Mouse (Mus musculus): Measurements from ENCODE around the gene Ypel1. TPM values are rescaled to one million over a fixed set of nuclear protein-coding genes. Genes with fewer than 3 reads are reported as not detected.

Gene Ypel1
- total RNA-seq, 2 experiments from 2014 or later, result 1.0 to 1.6 TPM

DNA sequence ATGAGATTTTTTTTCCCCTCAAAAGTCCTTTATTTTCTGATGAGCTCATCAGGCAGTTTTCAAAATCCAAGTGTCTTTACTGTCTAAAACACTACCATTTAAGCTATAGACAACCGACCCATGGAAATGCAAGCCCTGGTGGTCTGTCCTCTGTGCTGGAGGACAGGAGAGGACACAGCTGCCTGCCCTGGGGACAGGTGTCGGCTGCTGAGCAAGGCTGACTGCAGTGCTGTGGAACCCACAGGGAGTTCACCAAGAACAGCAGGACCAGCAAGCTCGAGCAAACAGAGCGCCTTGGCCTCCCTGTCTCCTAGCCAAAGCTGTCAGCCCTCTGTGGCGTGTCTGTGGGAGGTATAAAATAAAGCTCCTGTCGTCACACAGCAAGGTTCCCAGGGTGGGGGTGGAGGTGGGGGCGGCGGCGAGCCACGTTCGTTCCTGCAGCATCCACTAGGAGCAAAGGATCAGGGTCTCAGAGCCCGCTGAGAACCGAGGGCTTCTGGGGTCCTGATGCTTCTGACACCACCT, 17.2 kb downstream of the Ypel1 start:
- DNase-seq, result no peak

GRCm38 (mm10) chr16:17088346-17088745, 18.9 kb downstream of the Ypel1 start:
- DNase-seq, result no peak

DNA sequence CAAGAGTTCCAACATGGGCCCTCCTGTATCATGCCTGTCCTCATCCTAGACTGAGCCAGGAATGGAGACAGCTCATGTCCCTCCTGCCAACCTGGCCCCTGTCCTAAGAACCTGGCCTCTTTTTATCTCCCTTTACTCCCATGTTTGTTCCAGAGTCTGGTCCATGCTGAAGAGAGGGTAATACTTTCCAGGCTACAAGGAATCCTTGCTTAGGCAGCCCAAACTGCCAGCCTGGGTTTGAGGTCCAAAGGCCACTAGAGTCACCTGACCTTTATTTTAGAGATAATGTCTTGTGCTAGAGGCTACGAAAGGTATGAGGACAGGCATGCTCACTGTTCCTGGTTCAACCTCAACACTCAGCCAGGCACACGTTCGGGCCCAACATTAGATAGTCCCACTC, 27.4 kb downstream of the Ypel1 start:
- DNase-seq, result no peak

GRCm38 (mm10) chr16:17102630-17103220, 33.2 kb downstream of the Ypel1 start:
- DNase-seq, result no peak

DNA sequence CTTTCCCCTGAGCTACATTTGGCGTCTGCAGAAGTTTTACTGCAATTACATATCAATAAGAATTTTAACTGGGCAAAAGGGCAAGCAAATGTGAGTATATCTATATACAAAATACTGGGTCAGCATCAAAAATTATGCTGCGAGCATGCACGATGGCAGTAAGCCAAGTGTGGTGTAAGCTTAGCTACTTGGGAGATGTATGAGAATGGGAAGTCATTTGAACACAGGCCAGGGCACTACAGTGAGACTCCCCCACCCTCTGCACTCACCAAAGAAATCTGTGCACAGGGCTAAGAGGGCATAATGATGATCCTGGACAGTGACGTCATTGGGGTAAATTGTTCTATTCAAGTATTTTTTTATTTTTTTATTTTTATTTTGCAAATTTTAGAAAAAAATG, 35.1 kb downstream of the Ypel1 start:
- no peak for DNase-seq

- peak; percentile 84 to 85 for DNase-seq
Measured at GRCm38 (mm10) chr16:17110771-17111743, 41.6 kb downstream of the Ypel1 start, which contains the start of gene Ppil2. Gene Ppil2, minus strand, starts transcription at chr16:17111257.

DNA sequence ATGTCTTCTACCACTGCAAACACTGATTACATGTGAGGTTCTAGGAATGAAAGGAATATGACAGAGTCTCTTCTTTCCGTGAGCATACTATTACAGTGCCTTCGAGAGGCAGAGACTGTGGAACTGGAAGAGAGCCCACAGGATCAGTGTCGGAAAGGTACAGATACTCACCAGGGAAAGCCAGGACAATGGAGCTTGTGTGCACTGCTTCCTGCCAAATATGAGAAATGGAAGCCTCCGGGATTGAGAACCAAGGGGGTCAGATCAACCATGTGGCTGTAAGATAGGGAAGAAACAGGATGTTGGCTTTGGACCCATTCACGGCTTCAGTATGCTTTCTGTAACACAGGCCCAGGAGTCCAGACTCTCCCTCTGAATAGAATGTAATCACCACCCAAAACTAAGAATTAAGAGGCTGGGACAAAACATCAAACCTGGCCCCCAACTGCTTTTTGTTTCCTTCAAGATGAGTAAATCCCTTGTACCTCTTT, 47.9 kb downstream of the Ypel1 start:
- no peak for DNase-seq

GRCm38 (mm10) chr16:17121569-17121968, 52.1 kb downstream of the Ypel1 start:
- no peak for DNase-seq

DNA sequence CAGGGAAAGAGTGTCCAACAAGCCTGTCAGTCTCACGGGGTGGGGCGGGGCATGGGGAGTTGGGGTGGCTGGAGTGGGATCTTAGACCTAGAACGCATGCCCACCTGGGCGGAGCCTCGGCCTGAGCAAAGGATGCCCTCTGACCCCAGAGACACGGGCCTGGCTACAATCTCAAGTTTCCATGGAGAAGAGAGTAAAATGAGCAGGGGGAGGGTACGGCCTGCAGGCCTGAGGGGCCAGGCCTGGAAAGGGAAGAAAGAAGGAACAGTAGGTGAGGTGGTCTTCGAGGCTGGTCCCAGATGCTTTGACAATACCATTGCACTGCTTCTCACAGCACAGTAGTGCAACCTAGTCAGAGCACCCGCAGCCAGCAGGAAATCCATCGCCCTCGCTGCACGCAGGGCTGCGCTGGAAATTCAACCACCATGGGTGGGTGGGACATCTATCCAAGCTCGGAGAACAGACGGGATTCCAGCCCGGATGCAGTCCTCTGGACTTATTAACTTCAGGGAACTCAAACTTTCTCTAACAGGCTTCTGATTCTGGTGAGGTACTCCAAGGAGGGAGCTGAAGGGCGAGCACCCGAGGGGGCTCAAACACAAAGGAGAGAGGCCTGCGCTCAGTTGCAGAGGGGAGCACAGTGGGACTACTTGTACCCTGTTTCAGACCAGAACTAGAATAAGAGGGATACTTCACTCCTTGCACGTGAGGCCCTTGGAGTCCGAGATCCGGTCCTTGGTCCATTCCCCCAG, 54.8 kb downstream of the Ypel1 start:
- DNase-seq, result no peak

DNA sequence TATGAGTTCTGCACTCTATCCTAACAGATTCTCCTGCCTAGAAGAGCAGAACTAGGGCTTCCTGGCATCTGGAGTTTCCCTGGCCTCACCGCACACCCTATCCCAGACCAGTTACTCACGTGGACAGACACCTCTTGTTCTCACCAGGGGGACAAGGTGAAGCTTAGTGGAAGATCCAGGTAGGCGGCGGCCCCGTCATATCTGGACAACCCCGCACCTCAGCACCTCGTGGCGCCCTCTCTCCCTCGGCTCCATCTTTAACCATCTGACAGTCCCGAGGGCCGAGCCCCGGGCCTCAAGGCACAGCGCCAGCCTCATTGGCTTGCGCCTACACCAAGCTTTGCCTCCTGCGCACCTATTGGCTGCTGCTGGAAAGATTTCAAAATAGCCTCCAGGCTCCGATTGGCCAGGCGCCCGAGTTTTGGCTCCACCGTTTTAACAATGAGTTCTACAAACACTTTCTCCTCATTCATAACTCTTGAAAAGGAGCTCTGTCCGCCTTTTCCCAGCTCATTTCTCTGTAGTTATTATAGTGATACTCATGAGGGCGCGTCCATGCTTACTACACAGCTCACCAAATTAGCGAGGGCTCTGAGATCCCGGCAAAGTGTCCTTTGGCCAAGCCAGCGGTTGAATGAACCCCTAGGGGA, 55.5 kb downstream of the Ypel1 start, which contains the start of gene 2610318N02Rik:
Gene 2610318N02Rik, minus strand, starts transcription at position 297 of the 650 bp plus-strand sequence.
- peak; percentile 54 to 56 for DNase-seq

GRCm38 (mm10) chr16:17127292-17127691, 57.8 kb downstream of the Ypel1 start:
- DNase-seq, result peak; percentile 41 to 55

DNA sequence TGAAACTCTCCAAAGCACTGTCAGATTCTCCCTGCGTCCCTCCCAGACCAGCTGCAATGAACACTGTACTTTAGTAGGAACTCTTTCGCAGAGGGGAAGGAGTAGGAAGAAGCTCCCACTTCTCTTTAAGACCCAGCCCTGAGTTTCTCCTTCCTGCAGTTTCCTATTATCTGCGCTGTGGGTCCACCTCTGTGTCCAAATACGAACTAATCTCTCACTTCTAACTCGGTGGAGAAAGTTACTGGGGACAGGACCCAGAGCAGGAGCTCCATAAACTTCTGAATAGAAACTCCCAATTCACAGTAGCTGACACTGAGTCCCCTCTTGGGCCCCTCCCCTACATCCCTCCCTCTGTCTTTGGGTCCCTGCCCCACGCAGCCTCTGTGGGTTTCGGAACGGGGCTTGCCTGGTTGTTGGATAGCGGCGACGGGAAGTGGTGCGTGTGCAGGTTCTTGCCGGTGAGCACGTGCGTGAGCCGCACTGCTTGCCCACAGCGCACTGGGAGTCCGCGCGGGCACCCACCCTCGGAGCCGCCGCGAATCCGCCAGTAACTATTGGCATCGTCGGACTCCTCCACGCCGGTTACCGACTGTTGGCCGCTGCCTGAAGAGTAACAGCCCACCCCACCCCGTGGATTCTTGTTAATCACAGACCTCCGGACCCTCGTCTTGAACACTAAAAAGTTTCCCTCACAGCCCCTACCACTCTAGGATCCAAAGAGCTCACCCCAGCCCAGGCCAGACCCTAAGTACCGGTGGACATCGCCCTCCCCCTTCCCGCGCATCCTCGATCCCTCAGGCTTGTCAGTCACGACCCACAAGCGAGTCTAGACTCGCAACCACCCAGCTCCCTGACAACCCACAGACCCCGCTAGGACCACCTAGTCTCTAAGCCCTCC, 61.9 kb downstream of the Ypel1 start:
- DNase-seq, result no peak

- DNase-seq, result peak; percentile 97 to 98
Measured at GRCm38 (mm10) chr16:17132089-17132905, 62.8 kb downstream of the Ypel1 start, which contains the start of gene Sdf2l1. Gene Sdf2l1, minus strand, starts transcription at chr16:17132383.

GRCm38 (mm10) chr16:17132906-17133200, 63.4 kb downstream of the Ypel1 start:
- DNase-seq, result no peak

Small RNA genes lying within 50 kb of the gene (microRNA-seq; reads per million reads assigned to microRNA genes)
- gene Mir130b (114 to 118 reads per million in 2 experiments), gene Mir301b (0.54 to 0.76 reads per million in 2 experiments)

Other genes starting within 250 kb of the Ypel1 start
- gene Spag6l, start 240.2 kb upstream of the Ypel1 start, total RNA-seq (2021), result under 1 TPM in 1 of 2 experiments, not detected in 1; 0.54 TPM
- not detected for gene Igll1, start 205.7 kb upstream of the Ypel1 start, total RNA-seq (2021)
- gene Top3b, start 199.0 kb upstream of the Ypel1 start, total RNA-seq (2021), result 10 to 100 TPM; 23.1 to 28.6 TPM
- under 1 TPM in 1 of 2 experiments, not detected in 1; 0.39 TPM for gene Vpreb1, start 198.9 kb upstream of the Ypel1 start, total RNA-seq (2021)
- 10 to 100 TPM; 26.3 to 28.6 TPM for gene Ppm1f, start 173.2 kb upstream of the Ypel1 start, total RNA-seq (2021)
- 100 to 1,000 TPM in 1 of 2 experiments, 10 to 100 TPM in 1; 94.8 to 112 TPM for gene Mapk1, start 86.3 kb upstream of the Ypel1 start, total RNA-seq (2021)
- gene Ppil2, start 41.6 kb downstream of the Ypel1 start, total RNA-seq (2021), result 10 to 100 TPM; 32.4 to 39.4 TPM
- gene 2610318N02Rik, start 55.5 kb downstream of the Ypel1 start, total RNA-seq (2021), result not detected
- gene Sdf2l1, start 62.7 kb downstream of the Ypel1 start, total RNA-seq (2021), result 10 to 100 TPM; 13.8 to 22.2 TPM
- 1 to 10 TPM; 2.3 to 3.1 TPM for gene Ydjc, start 74.9 kb downstream of the Ypel1 start, total RNA-seq (2021)
- gene Ccdc116, start 77.5 kb downstream of the Ypel1 start, total RNA-seq (2021), result under 1 TPM in 1 of 2 experiments, not detected in 1; 0.08 TPM
- 100 to 1,000 TPM; 116 to 120 TPM for gene Ube2l3, start 133.0 kb downstream of the Ypel1 start, total RNA-seq (2021)
- under 1 TPM; 0.07 to 0.26 TPM for gene Rimbp3, start 138.9 kb downstream of the Ypel1 start, total RNA-seq (2021)
- gene Hic2, start 163.9 kb downstream of the Ypel1 start, total RNA-seq (2021), result 1 to 10 TPM; 1.3 to 1.5 TPM
- 1 to 10 TPM; 1.2 to 1.6 TPM for gene Tmem191c, start 206.4 kb downstream of the Ypel1 start, total RNA-seq (2021)